Mouse (Mus musculus) heart, adult 2 months (tissue): ENCODE measurements around the gene Trim65. TPM values are rescaled to one million over a fixed set of nuclear protein-coding genes. Genes with fewer than 3 reads are reported as not detected.

ENCODE experiments used
- DNase-seq, 2 experiments: peaks; one replicate each; pipeline ENCODE4 v3.0.0; 2021
- H3K27ac ChIP-seq: fragments of 200-600 bp; 2 replicates; pipeline ENCODE4 v1.8.1; 2022
- H3K27me3 ChIP-seq: fragments of 200-500 bp; 2 replicates; pipeline ENCODE4 v1.6.1; 2012; ENCODE audit warnings: mild to moderate bottlenecking, low read length, inconsistent platforms, mixed read lengths; ENCODE audit not compliant: control insufficient read depth, insufficient read depth
- H3K36me3 ChIP-seq: fragments of 200-500 bp; 2 replicates; pipeline ENCODE4 v1.6.1; 2012; ENCODE audit warnings: low read length, inconsistent platforms; ENCODE audit not compliant: control insufficient read depth, insufficient read depth
- H3K4me1 ChIP-seq: fragments of 200-500 bp; 2 replicates; pipeline ENCODE4 v1.6.1; 2011; ENCODE audit warnings: low read length; ENCODE audit not compliant: control insufficient read depth, insufficient read depth
- H3K4me3 ChIP-seq: fragments of 200-600 bp; 2 replicates; pipeline ENCODE4 v1.8.1; 2022
- H3K79me2 ChIP-seq: fragments of 200-500 bp; replicated peaks from 2 replicates; pipeline ENCODE4 v1.6.1; 2012; ENCODE audit warnings: mild to moderate bottlenecking, inconsistent platforms, low read length, moderate library complexity, mixed read lengths; ENCODE audit not compliant: control insufficient read depth, insufficient read depth
- H3K9ac ChIP-seq: fragments of 200-500 bp; 2 replicates; pipeline ENCODE4 v1.6.1; 2012; ENCODE audit warnings: low read depth, mild to moderate bottlenecking, control low read depth, inconsistent platforms, low read length, mixed read lengths
- CTCF ChIP-seq: fragments of 200-600 bp; IDR thresholded peaks from 2 replicates; pipeline ENCODE4 v1.8.1; 2022; ENCODE audit warnings: antibody characterized with exemption, mild to moderate bottlenecking, moderate library complexity
- EP300 ChIP-seq: fragments of 200-500 bp; IDR thresholded peaks from 2 replicates; pipeline ENCODE4 v1.6.1; 2011; ENCODE audit warnings: low read depth, low read length, control low read depth; ENCODE audit not compliant: insufficient read depth
- POLR2A ChIP-seq: fragments of 200-500 bp; IDR thresholded peaks from 2 replicates; pipeline ENCODE4 v1.6.1; 2011; ENCODE audit warnings: mild to moderate bottlenecking, low read depth, low read length, control low read depth; ENCODE audit not compliant: insufficient read depth
- WGBS: fragments of 180-500 bp; shearing (Covaris S2); methylation state at CpG from one replicate; pipeline ENCODE4 v1.1.7; 2018; 5-methylcytosine and 5-hydroxymethylcytosine counted together
- intact Hi-C: fragments of 180-260 bp; cut with DNase I; formaldehyde crosslinking; loops from one replicate; pipeline ENCODE4 v1.15.1; 2025
- polyA plus RNA-seq: library from polyadenylated mRNA; depleted of rRNA; stranded (reverse); fragments of >200 nt; gene quantifications from 2 replicates; pipeline ENCODE4 v1.2.3, GENCODE M21; 2012; rRNA removed
- total RNA-seq, 2 experiments: library from RNA; stranded (reverse); gene quantifications; 2 replicates each; pipeline ENCODE4 v1.2.3; 2021

Gene Trim65
- total and polyA plus RNA-seq, 3 experiments = 6.1 to 8.8 (median 8.6) TPM

GRCm38 (mm10) chr11:116074436-116074991 lies 56.4 kb downstream of the Trim65 start:
- H3K9ac ChIP-seq = no peak overlapping the region
- H3K36me3 ChIP-seq = no peaks in the 10 kb centered on the region
- no peaks in the 10 kb centered on the region for H3K4me1 ChIP-seq
- WGBS = 43% methylated on average over 7 of the region's 7 CpGs
- H3K27ac ChIP-seq = no peak overlapping the region
- intact Hi-C loops = no loop called here
- H3K4me3 ChIP-seq = no peak overlapping the region
- H3K79me2 ChIP-seq = no peaks in the 10 kb centered on the region
- H3K27me3 ChIP-seq = no peaks in the 10 kb centered on the region
- DNase-seq = no peak
- TF ChIP-seq EP300 (no peak), POLR2A (no peak), CTCF (no peak)

GRCm38 (mm10) chr11:116072608-116073007 lies 58.3 kb downstream of the Trim65 start:
- intact Hi-C loops = no loop called here
- H3K4me3 ChIP-seq = no peak overlapping the region
- no peaks in the 10 kb centered on the region for H3K27me3 ChIP-seq
- no peaks in the 10 kb centered on the region for H3K79me2 ChIP-seq
- H3K4me1 ChIP-seq = no peaks in the 10 kb centered on the region
- DNase-seq = no peak
- 87% methylated on average over 3 of the region's 3 CpGs for WGBS
- no peak overlapping the region for H3K27ac ChIP-seq
- no peak overlapping the region for H3K9ac ChIP-seq
- no peaks in the 10 kb centered on the region for H3K36me3 ChIP-seq
- no peak for TF ChIP-seq POLR2A
- TF ChIP-seq CTCF = no peak
- no peak for TF ChIP-seq EP300

Other genes with a start within 250 kb of the Trim65 start
- gene Smim5, start 231.2 kb downstream of the Trim65 start, total RNA-seq = 10 to 100 TPM; 10.2 to 17.8 TPM
- 21.8 and 32.8 TPM in 2 replicates for gene Smim5, start 231.2 kb downstream of the Trim65 start, polyA plus RNA-seq
- not detected for gene Smim6, start 219.1 kb downstream of the Trim65 start, total RNA-seq
- gene Smim6, start 219.1 kb downstream of the Trim65 start, polyA plus RNA-seq = 0.29 and 0.35 TPM in 2 replicates
- 10 to 100 TPM; 16.4 to 18.1 TPM for gene Sap30bp, start 197.8 kb downstream of the Trim65 start, total RNA-seq
- 9.1 and 10.8 TPM in 2 replicates for gene Sap30bp, start 197.8 kb downstream of the Trim65 start, polyA plus RNA-seq
- gene Recql5, start 197.7 kb downstream of the Trim65 start, total RNA-seq = 1 to 10 TPM; 6.8 to 7.4 TPM
- gene Recql5, start 197.7 kb downstream of the Trim65 start, polyA plus RNA-seq = 10.2 and 12.2 TPM in 2 replicates
- 1 to 10 TPM; 2.6 to 2.9 TPM for gene Itgb4, start 156.4 kb downstream of the Trim65 start, total RNA-seq
- gene Itgb4, start 156.4 kb downstream of the Trim65 start, polyA plus RNA-seq = 1.9 and 3.1 TPM in 2 replicates
- 10 to 100 TPM; 14.5 to 14.7 TPM for gene Galk1, start 118.4 kb downstream of the Trim65 start, total RNA-seq
- gene Galk1, start 118.4 kb downstream of the Trim65 start, polyA plus RNA-seq = 14.6 and 16.4 TPM in 2 replicates
- gene H3f3b, start 103.2 kb downstream of the Trim65 start, total RNA-seq = 100 to 1,000 TPM; 105 to 128 TPM
- gene H3f3b, start 103.2 kb downstream of the Trim65 start, polyA plus RNA-seq = 67.5 and 82.1 TPM in 2 replicates
- gene Unk, start 100.8 kb downstream of the Trim65 start, total RNA-seq = 1 to 10 TPM; 7.1 to 7.9 TPM
- gene Unk, start 100.8 kb downstream of the Trim65 start, polyA plus RNA-seq = 16.5 and 20.4 TPM in 2 replicates
- gene Unc13d, start 53.2 kb downstream of the Trim65 start, total RNA-seq = 1 to 10 TPM in 1 of 2 experiments, under 1 TPM in 1; 0.55 to 1.5 TPM
- gene Unc13d, start 53.2 kb downstream of the Trim65 start, polyA plus RNA-seq = 1.1 and 1.7 TPM in 2 replicates
- gene Wbp2, start 44.1 kb downstream of the Trim65 start, total RNA-seq = 100 to 1,000 TPM in 1 of 2 experiments, 10 to 100 TPM in 1; 91.0 to 108 TPM
- gene Wbp2, start 44.1 kb downstream of the Trim65 start, polyA plus RNA-seq = 151 and 176 TPM in 2 replicates
- gene Trim47, start 3.9 kb downstream of the Trim65 start, total RNA-seq = 10 to 100 TPM; 23.1 to 28.2 TPM
- gene Trim47, start 3.9 kb downstream of the Trim65 start, polyA plus RNA-seq = 23.7 and 29.5 TPM in 2 replicates
- gene Mrpl38, start 7.7 kb upstream of the Trim65 start, total RNA-seq = 10 to 100 TPM; 56.8 to 59.7 TPM
- 42.1 and 55.5 TPM in 2 replicates for gene Mrpl38, start 7.7 kb upstream of the Trim65 start, polyA plus RNA-seq
- gene Fbf1, start 37.0 kb upstream of the Trim65 start, total RNA-seq = 10 to 100 TPM; 14.8 to 15.0 TPM
- 11.8 and 17.6 TPM in 2 replicates for gene Fbf1, start 37.0 kb upstream of the Trim65 start, polyA plus RNA-seq
- gene Ten1, start 67.7 kb upstream of the Trim65 start, total RNA-seq = 10 to 100 TPM in 1 of 2 experiments, 1 to 10 TPM in 1; 9.1 to 12.8 TPM
- 10.2 and 17.0 TPM in 2 replicates for gene Ten1, start 67.7 kb upstream of the Trim65 start, polyA plus RNA-seq
- gene Acox1, start 67.9 kb upstream of the Trim65 start, total RNA-seq = 100 to 1,000 TPM; 159 to 195 TPM
- 134 and 205 TPM in 2 replicates for gene Acox1, start 67.9 kb upstream of the Trim65 start, polyA plus RNA-seq
- gene Evpl, start 106.9 kb upstream of the Trim65 start, total RNA-seq = under 1 TPM; 0.39 to 0.50 TPM
- gene Evpl, start 106.9 kb upstream of the Trim65 start, polyA plus RNA-seq = 0.15 and 0.29 TPM in 2 replicates
- gene Srp68, start 143.1 kb upstream of the Trim65 start, total RNA-seq = 10 to 100 TPM; 61.5 to 71.2 TPM
- 40.0 and 50.7 TPM in 2 replicates for gene Srp68, start 143.1 kb upstream of the Trim65 start, polyA plus RNA-seq
- not detected for gene Galr2, start 149.8 kb upstream of the Trim65 start, total RNA-seq
- gene Galr2, start 149.8 kb upstream of the Trim65 start, polyA plus RNA-seq = 0.18 and 0.32 TPM in 2 replicates
- 10 to 100 TPM; 43.7 to 44.0 TPM for gene Exoc7, start 176.1 kb upstream of the Trim65 start, total RNA-seq
- gene Exoc7, start 176.1 kb upstream of the Trim65 start, polyA plus RNA-seq = 28.0 and 29.7 TPM in 2 replicates
- gene Foxj1, start 204.3 kb upstream of the Trim65 start, total RNA-seq = not detected
- 5.1 TPM in 1 of 2 replicates, not detected in the other for gene Foxj1, start 204.3 kb upstream of the Trim65 start, polyA plus RNA-seq